Mouse (Mus musculus): Measurements from ENCODE around the gene Hpca. TPM values are rescaled to one million over a fixed set of nuclear protein-coding genes. Genes with fewer than 3 reads are reported as not detected.

Hpca gene
- polyA plus RNA-seq, 1 experiment: not detected

GRCm38 (mm10) chr4:129136579-129137391, 14.9 kb upstream of the Hpca start, which contains the start of gene Fndc5:
Gene Fndc5, plus strand, starts transcription at chr4:129136999.
- H3K36me3 ChIP-seq (replicated peaks; ENCODE audit: low read length): no peaks in the 10 kb centered on the region
- no peak for TF ChIP-seq FLI1 (IDR thresholded peaks at IDR 0.05; ENCODE audit: low read length)
- TF ChIP-seq GATA1 (IDR thresholded peaks at IDR 0.05; ENCODE audit: borderline replicate concordance, low read length): no peak
- peaks cover 82% of the 10 kb centered on the region for H3K27me3 ChIP-seq (replicated peaks)
- H3K9me3 ChIP-seq: no peaks in the 10 kb centered on the region
- H3K4me1 ChIP-seq: peaks cover 63% of the 10 kb centered on the region
- H3K4me3 ChIP-seq (replicated peaks): peak within 1 kb of the TSS; percentile 85

- peaks cover 63% of the 10 kb centered on the region for H3K4me1 ChIP-seq
These were observed 14.3 kb upstream of the Hpca start for GRCm38 (mm10) chr4:129136189-129136578.

GRCm38 (mm10) chr4:129135637-129136036, 13.8 kb upstream of the Hpca start:
- H3K4me1 ChIP-seq: peaks cover 63% of the 10 kb centered on the region
- no peaks in the 10 kb centered on the region for H3K9me3 ChIP-seq
- H3K27me3 ChIP-seq (replicated peaks): peaks cover 83% of the 10 kb centered on the region
- TF ChIP-seq GATA1 (IDR thresholded peaks at IDR 0.05; ENCODE audit: borderline replicate concordance, low read length): no peak
- no peak for TF ChIP-seq FLI1 (IDR thresholded peaks at IDR 0.05; ENCODE audit: low read length)
- H3K4me3 ChIP-seq (replicated peaks): no peak overlapping the region
- H3K36me3 ChIP-seq (replicated peaks; ENCODE audit: low read length): no peaks in the 10 kb centered on the region

More at GRCm38 (mm10) chr4:129136189-129136578, 14.3 kb upstream of the Hpca start:
- peak overlapping the region; percentile 85 for H3K4me3 ChIP-seq (replicated peaks)
- H3K27me3 ChIP-seq (replicated peaks): peaks cover 85% of the 10 kb centered on the region
- H3K36me3 ChIP-seq (replicated peaks; ENCODE audit: low read length): no peaks in the 10 kb centered on the region
- TF ChIP-seq FLI1 (IDR thresholded peaks at IDR 0.05; ENCODE audit: low read length) (no peak), GATA1 (IDR thresholded peaks at IDR 0.05; ENCODE audit: borderline replicate concordance, low read length) (no peak)
- H3K9me3 ChIP-seq: no peaks in the 10 kb centered on the region

- TF ChIP-seq GATA1 (IDR thresholded peaks at IDR 0.05; ENCODE audit: borderline replicate concordance, low read length) (no peak), FLI1 (IDR thresholded peaks at IDR 0.05; ENCODE audit: low read length) (no peak)
- H3K4me1 ChIP-seq: peaks cover 64% of the 10 kb centered on the region
- peak overlapping the region; percentile 87 for H3K4me3 ChIP-seq (replicated peaks)
- H3K36me3 ChIP-seq (replicated peaks; ENCODE audit: low read length): no peaks in the 10 kb centered on the region
- H3K27me3 ChIP-seq (replicated peaks): peaks cover 81% of the 10 kb centered on the region
- no peaks in the 10 kb centered on the region for H3K9me3 ChIP-seq
These were observed 13.2 kb upstream of the Hpca start for GRCm38 (mm10) chr4:129134799-129135585.

- H3K9me3 ChIP-seq: no peaks in the 10 kb centered on the region
- H3K4me1 ChIP-seq: peaks cover 49% of the 10 kb centered on the region
- TF ChIP-seq FLI1 (IDR thresholded peaks at IDR 0.05; ENCODE audit: low read length): no peak
- no peak for TF ChIP-seq GATA1 (IDR thresholded peaks at IDR 0.05; ENCODE audit: borderline replicate concordance, low read length)
- H3K36me3 ChIP-seq (replicated peaks; ENCODE audit: low read length): no peaks in the 10 kb centered on the region
- H3K27me3 ChIP-seq (replicated peaks): peaks cover 68% of the 10 kb centered on the region
- H3K4me3 ChIP-seq (replicated peaks): peak overlapping the region; percentile 73
These were observed 9.0 kb upstream of the Hpca start for GRCm38 (mm10) chr4:129130755-129131303.

- TF ChIP-seq GATA1 (IDR thresholded peaks at IDR 0.05; ENCODE audit: borderline replicate concordance, low read length) (no peak), FLI1 (IDR thresholded peaks at IDR 0.05; ENCODE audit: low read length) (no peak)
- peak overlapping the region; percentile 73 for H3K4me3 ChIP-seq (replicated peaks)
- peaks cover 55% of the 10 kb centered on the region for H3K4me1 ChIP-seq
- peaks cover 68% of the 10 kb centered on the region for H3K27me3 ChIP-seq (replicated peaks)
- H3K9me3 ChIP-seq: no peaks in the 10 kb centered on the region
- no peaks in the 10 kb centered on the region for H3K36me3 ChIP-seq (replicated peaks; ENCODE audit: low read length)
These were observed 8.3 kb upstream of the Hpca start for GRCm38 (mm10) chr4:129130149-129130548.

GRCm38 (mm10) chr4:129129387-129129786, 7.6 kb upstream of the Hpca start:
- Histone ChIP-seq H3K4me3 (replicated peaks) (no peak overlapping the region), H3K9me3 (no peaks in the 10 kb centered on the region), H3K36me3 (replicated peaks; ENCODE audit: low read length) (no peaks in the 10 kb centered on the region), H3K4me1 (peaks cover 52% of the 10 kb centered on the region), H3K27me3 (replicated peaks) (peaks cover 72% of the 10 kb centered on the region)
- TF ChIP-seq FLI1 (IDR thresholded peaks at IDR 0.05; ENCODE audit: low read length): no peak
- no peak for TF ChIP-seq GATA1 (IDR thresholded peaks at IDR 0.05; ENCODE audit: borderline replicate concordance, low read length)

GRCm38 (mm10) chr4:129128582-129129338, 6.9 kb upstream of the Hpca start:
- Histone ChIP-seq H3K36me3 (replicated peaks; ENCODE audit: low read length) (no peaks in the 10 kb centered on the region), H3K27me3 (replicated peaks) (peaks cover 72% of the 10 kb centered on the region), H3K9me3 (no peaks in the 10 kb centered on the region), H3K4me1 (peaks cover 52% of the 10 kb centered on the region), H3K4me3 (replicated peaks) (no peak overlapping the region)
- TF ChIP-seq GATA1 (IDR thresholded peaks at IDR 0.05; ENCODE audit: borderline replicate concordance, low read length): no peak
- TF ChIP-seq FLI1 (IDR thresholded peaks at IDR 0.05; ENCODE audit: low read length): no peak

All from megakaryocyte, embryonic 14.5 days (primary cell).